Mouse (Mus musculus) thymus, postnatal 0 days (tissue): ENCODE results near the gene Cenpm. TPM values are rescaled to one million over a fixed set of nuclear protein-coding genes. Genes with fewer than 3 reads are reported as not detected.

Source experiments
- DNase-seq: peaks from one replicate; pipeline ENCODE4 v3.0.0-alpha.2; 2015; ENCODE audit warnings: low spot score
- polyA plus RNA-seq: library from polyadenylated mRNA; unstranded; fragments of >200 nt; fragmentation: Nextera tagmentation; extraction: Ambion mirVana; gene quantifications from 2 replicates; pipeline ENCODE4 v1.2.1, GENCODE M21; 2015

Cenpm gene
- polyA plus RNA-seq, 1 experiment from 2014 or later, result 59.3 TPM

GRCm38 (mm10) chr15:82216142-82216827 is 28.3 kb downstream of the Cenpm start:
- no peak for DNase-seq

DNA sequence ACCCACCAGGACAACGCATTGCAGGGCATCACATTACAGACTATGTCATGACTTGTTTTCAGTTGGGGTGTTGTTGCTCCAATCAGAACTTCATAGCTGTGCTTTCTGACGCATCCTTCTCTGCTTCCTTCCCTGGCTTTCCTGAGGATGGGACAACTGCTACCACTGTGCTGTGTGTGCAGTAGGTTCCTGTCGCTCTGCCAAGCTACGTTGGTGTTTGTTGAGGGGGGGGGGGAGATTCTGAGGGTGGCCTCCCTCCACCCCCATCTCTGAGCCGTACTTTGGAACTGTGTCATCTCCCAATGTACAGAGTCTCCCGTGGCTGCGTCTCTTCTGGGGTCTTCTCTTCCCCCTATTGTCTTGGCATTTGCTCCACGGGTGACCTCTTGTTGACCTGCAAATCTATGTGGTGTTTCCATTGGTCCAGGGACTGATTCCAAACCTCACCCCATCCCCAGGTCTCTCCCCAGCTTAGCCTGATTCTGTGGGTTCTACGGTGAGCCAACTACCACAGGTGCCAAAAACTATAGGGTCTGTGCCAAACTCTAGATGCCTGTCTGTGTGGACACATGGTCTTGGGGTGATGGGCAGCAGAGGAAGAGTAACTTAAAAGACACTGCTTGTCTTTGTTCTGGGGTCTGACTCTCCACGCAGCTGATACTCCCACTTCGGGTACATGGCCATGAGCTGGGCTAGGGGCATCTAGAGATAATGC is 29.1 kb downstream of the Cenpm start:
- DNase-seq, result no peak

GRCm38 (mm10) chr15:82213222-82213621 is 31.3 kb downstream of the Cenpm start:
- no peak for DNase-seq

- DNase-seq, result no peak
Measured at GRCm38 (mm10) chr15:82212752-82213063, 31.8 kb downstream of the Cenpm start, which contains the start of gene Shisa8. Shisa8 (minus strand) TSS chr15:82212815.

- DNase-seq, result no peak
Measured at GRCm38 (mm10) chr15:82211911-82212751, 32.4 kb downstream of the Cenpm start.

- no peak for DNase-seq
Measured at GRCm38 (mm10) chr15:82211281-82211680, 33.3 kb downstream of the Cenpm start.

DNA sequence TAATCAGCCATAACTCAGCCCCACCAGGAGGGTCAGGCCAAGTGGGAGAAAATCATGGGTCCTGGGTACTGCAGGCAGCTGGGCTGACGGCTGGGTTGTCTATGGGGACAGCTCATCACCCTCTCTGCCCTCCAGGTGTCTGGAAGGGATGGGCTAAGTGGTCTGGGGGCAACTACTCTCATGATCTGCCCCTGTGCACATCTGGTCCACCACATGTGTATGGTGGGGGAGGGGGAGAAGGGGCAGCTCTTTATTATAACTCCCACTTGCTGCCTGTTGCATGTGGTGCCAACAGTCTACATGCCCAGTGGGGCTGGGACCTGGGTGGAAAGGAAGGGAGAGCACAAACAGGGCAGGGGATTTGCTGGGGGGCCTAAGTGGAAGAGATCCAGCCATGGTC is 33.7 kb downstream of the Cenpm start:
- DNase-seq, result no peak

DNA sequence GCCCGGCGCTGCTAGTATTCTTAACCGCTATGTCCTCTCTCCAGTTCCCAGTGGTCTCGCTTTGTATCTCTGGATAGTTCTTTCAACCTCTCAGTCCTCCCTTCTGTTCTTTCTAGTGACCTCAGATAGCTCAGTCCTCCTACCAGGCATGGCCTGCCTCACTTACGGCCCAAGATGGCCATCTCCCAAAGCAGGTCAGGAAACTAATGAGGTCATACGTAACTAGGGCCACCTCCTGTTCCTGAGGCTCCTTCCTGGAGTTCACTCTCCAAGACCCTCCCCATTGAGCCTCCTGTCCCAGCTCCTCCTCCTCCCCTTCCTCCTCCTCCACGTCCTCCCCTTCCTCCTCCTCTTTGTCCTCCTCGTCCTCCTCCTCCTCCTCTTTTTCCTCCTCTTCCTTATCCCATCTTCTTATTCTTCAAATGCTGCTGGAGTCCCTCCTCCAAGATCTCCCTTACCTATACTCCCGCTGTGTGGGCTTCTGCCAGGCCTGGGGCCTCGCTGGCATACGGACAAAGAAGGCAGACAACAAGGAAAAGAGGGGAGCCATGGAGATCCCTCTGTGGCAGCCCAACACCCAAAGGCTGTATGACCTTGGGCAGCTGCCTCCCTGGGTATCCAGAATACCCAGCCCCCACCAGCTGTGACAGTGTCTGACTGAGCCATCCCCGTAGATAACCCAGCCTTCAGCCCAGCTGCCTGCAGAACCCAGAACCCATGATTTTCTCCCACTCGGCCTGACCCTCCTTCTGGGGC is 35.1 kb downstream of the Cenpm start:
- no peak for DNase-seq

GRCm38 (mm10) chr15:82208307-82208706 is 36.2 kb downstream of the Cenpm start:
- DNase-seq, result no peak

- no peak for DNase-seq
Measured at GRCm38 (mm10) chr15:82207504-82208219, 36.9 kb downstream of the Cenpm start.

GRCm38 (mm10) chr15:82207105-82207459 is 37.5 kb downstream of the Cenpm start:
- DNase-seq, result no peak

- no peak for DNase-seq
Measured at GRCm38 (mm10) chr15:82206365-82207104, 38.0 kb downstream of the Cenpm start.

- no peak for DNase-seq
Measured at GRCm38 (mm10) chr15:82204680-82205371, 39.7 kb downstream of the Cenpm start.

- DNase-seq, result no peak
Measured at GRCm38 (mm10) chr15:82203611-82204351, 40.8 kb downstream of the Cenpm start.

GRCm38 (mm10) chr15:82203090-82203489 is 41.5 kb downstream of the Cenpm start:
- DNase-seq, result no peak

- DNase-seq, result no peak
Measured at GRCm38 (mm10) chr15:82202086-82202485, 42.5 kb downstream of the Cenpm start.

- DNase-seq, result no peak
Measured at GRCm38 (mm10) chr15:82199546-82199945, 45.0 kb downstream of the Cenpm start.

DNA sequence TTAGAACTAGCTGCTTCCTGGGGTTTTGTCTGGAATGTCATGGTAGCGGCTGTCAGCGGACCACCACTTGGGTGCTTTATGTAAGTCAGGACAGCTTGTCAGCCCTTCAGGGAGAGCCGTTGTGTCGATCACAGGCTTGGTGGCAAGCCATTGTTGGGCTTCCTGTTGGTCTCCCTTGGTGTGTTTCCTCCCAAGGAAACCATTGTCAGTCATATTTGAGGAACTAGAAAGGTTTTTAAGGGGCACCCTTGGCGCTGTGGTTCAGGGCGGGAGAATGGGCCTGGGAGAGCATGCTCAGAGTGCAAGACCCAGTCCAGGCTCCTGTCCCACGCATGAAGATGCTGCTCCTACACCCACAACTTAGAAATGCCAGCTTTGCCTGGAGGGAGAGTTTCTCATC is 46.2 kb downstream of the Cenpm start:
- DNase-seq, result no peak

GRCm38 (mm10) chr15:82197937-82198336 is 46.6 kb downstream of the Cenpm start:
- DNase-seq, result no peak
